Mouse (Mus musculus) kidney, adult 18-20 months (tissue): ENCODE measurements around the gene Uqcr11.

Source experiments
- DNase-seq: peaks from one replicate; pipeline ENCODE4 v3.0.0; 2021

Uqcr11 gene

GRCm38 (mm10) chr10:80371411-80371966 lies 35.1 kb downstream of the Uqcr11 start:
- DNase-seq: peak; percentile 54

DNA sequence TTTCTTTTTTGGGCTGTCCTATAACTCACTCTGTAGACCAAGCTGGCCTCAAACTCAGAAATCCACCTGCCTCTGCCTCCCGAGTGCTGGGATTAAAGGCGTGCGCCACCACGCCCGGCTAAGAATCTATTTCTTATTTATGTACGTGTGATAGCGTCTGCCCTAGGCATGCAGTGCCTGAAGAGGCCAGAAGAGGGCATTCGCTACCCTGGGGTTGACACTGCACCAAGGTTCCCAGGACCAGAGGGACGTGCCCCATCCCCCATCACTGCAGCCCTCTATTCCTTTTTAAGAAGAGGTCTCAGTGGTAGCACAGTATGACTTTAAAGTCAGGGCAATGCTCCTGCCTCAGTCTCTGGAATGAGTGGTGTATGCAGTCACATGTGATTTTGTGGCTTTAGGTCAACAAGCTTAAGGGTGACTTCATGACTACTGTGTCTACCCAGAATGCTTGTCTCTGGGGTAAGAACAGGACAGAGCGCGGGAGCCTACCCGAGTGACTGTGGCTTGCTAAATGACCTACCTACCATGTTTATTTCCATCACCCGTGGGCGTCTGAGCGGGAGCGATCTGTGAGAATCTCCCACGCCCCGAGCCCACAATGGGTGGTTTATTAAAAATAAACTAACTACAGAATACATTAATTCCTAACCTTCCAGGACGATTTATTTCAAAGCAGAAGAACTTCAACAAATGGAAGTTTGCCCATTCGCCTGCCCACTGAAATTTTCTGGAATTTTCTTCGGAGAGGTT lies 36.5 kb downstream of the Uqcr11 start:
- no peak for DNase-seq

GRCm38 (mm10) chr10:80368392-80368791 lies 38.2 kb downstream of the Uqcr11 start:
- DNase-seq: no peak

DNA sequence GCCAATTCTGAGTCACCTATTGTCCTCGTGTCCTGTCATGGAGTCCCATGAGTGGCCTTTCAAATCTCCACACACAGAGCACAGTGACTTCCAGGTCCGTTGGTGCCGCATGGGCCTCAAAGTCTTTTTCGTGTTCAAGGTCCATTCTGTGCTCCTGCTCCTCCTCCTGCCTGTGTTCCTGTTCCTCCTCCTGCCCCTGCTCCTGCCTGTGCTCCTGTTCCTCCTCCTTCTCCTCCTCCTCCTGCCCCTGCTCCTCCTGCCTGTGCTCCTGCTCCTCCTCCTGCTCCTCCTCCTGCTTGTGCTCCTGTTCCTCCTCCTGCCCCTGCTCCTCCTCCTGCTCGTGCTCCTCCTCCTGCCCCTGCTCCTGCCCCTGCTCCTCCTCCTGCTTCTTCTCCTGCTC lies 38.7 kb downstream of the Uqcr11 start:
- no peak for DNase-seq

- DNase-seq: no peak
These were observed 40.9 kb downstream of the Uqcr11 start for GRCm38 (mm10) chr10:80365736-80366135.

DNA sequence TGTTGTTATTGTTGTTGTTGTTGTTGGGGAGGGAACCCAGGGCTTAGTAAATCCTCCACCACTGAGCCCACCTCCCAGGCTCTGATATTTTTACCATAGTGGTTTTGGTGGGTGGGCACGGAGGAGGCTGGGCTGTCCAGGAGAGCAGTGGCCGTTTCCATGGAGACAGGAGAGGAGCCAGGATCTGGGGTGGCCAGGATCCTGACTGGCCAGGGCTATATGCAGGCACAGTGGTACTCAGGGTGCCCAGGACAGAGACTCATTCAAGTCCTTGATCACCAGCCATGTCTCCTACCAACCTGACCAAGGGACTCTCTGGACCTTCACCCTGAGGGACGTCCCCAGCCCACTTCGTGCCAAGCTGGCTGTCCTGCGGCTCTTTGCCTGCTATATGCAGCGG lies 42.9 kb downstream of the Uqcr11 start:
- no peak for DNase-seq

GRCm38 (mm10) chr10:80357994-80358639 lies 48.5 kb downstream of the Uqcr11 start:
- DNase-seq: peak; percentile 68

GRCm38 (mm10) chr10:80357336-80357735 lies 49.3 kb downstream of the Uqcr11 start:
- DNase-seq: no peak

- no peak for DNase-seq
These were observed 49.9 kb downstream of the Uqcr11 start for GRCm38 (mm10) chr10:80356737-80357136.

- no peak for DNase-seq
These were observed 50.5 kb downstream of the Uqcr11 start, which contains the start of gene Plk5 for GRCm38 (mm10) chr10:80356001-80356682. TSS of gene Plk5 (plus strand) at chr10:80356459.

- DNase-seq: no peak
These were observed 51.2 kb downstream of the Uqcr11 start for GRCm38 (mm10) chr10:80355431-80355830.
